Mouse (Mus musculus) monocyte, adult 5-6 weeks (primary cell): ENCODE measurements around the gene Crebrf. TPM values are rescaled to one million over a fixed set of nuclear protein-coding genes. Genes with fewer than 3 reads are reported as not detected.

Source experiments
- ATAC-seq: fragments of 153-309, 156-312 bp; replicated peaks from 2 replicates; pipeline ENCODE4 v1.8.0; 2017; ENCODE audit warnings: mild to moderate bottlenecking; ENCODE audit not compliant: low TSS enrichment, insufficient number of reproducible peaks, severe bottlenecking, poor library complexity, low FRiP score
- total RNA-seq: library from RNA; stranded (forward); fragments of 200-1000, 200-491, 200-594 nt; gene quantifications from 3 replicates; pipeline ENCODE4 v1.2.3, GENCODE M21; 2017

The Crebrf gene
- total RNA-seq, 1 experiment from 2014 or later: 83.5 TPM

DNA sequence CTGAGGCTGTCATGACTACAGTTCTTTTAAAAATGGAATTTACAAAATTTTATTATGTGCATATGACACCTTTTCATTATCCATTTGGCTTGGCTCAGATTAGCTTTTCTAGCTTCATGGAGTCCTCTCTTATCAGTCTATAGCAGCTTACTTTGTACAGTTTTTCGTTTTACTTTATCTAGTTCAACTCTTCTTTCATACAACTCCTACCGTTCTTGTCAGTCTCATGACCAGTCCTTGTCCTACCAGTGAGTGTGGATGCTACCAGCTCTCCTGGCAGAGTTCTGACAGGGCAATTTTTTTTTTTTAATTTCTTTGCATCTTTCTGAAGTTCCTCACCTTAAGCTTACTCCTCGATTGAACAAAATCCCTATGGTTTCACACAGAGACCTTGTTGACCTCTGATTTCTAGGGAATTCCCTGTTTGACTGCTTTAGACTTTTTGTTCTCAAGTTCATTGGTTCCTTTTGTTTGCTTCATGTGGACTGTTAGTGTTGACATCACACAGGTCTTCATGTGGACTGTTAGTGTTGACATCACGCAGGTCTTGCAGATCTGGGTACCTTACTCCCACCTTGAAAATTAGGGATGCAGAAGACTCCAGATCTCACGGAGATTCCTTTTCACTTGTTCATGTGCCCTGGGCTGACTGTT, 51.8 kb downstream of the Crebrf start:
- no peak for ATAC-seq

DNA sequence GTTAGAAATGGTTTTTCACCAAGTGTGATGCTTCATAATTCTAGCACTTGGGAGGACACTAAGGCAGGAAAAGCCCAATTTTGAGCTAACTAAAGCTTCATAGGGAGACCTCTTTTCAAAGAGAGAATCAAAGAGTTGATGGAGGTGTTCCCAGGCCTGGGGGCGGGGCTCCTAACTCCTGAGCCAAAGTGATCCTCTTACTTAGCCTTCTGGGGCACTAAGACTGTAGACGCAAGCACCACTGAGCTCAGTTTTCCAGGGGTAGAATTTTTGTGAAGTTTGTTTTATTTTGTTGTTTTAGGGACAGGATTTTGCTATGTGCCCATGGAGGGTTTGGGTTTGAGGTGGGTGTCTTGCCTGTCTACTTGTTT, 52.3 kb downstream of the Crebrf start:
- no peak for ATAC-seq

DNA sequence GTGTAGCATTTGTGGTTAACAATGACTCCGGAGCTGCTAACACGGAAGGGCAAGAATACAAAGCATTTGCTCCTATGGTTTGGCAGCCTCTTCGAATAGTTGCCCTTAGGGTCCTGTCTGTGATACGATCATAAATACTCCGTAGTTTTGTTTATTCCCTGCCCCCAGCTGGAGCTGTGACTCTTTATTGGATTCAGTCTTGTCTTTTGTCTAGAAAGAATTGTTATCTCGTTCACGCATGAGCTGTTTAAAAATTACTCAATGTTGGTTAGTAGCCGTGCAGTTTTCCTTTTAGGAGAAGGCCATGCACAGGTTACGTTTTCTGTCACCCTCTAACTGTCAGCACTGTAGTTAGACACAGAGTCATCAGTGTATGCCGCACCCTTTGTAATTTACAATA, 60.8 kb downstream of the Crebrf start:
- no peak for ATAC-seq

DNA sequence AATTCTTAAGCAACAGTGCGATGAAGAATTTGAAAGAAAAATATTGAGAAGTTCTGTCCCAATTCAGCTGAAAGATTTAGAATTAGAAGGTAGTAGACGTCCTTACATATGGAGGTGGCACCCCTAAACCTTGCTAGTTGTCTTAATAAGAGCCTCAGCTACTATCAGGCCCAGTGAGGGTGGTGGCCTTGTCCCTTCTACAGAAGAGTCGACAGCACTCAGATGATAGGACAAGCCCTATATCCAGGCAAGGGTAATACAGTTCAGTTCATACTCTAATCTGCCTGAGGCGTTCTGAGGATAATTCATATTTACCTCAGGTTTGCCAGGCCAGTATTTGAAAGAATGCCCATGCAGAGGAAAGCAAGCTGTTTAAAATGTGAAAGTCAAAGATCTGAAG, 62.6 kb downstream of the Crebrf start:
- ATAC-seq: no peak

DNA sequence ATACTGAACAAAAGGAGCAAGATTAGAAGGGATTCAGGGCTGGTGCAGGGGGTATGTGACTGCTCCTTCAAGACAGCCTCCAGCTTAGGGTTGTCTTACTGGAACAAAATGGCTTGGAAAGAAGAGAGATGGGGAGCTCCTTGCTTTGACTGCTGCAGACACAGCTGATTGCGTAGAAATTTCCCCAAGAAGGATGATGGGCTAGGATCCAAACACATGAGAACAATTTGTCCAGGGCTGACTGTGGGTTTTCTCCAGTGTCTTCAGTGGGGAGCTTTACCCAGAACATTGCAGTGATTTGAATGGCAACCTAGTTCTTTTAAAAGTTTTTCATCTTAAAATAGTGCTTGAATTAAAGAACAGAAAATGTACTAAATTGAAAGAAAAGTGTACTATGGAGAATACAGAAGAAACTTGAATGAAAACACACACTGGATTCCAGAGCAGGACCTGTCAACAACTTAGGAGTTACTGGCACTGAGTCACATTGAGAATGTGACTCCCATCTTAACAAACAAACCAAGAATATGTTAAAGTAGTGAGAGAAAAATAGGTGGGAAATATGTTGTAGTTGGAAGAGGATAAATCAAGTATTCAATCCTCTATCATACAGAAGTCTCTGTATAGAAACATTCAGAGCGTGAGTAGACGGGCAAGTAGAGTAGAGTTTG, 63.1 kb downstream of the Crebrf start:
- ATAC-seq: no peak

DNA sequence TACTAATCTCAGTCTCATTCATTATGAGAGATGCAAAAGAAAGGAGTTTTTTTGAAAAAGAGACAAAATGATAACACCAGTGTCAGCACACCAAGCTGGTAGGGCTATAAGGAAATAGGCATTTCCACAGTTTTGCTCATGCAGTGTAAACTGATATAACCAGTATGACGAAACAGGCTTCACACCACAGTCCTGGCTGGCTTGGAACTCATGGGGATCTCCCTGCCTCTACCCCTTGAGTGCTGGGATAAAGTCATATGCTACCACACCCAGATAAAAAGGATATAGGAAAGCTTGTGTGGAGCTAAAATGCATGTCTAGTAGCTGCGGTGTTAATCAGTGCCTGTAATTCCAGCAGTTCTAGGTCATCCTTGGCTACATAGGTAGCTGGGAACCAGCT, 64.0 kb downstream of the Crebrf start:
- no peak for ATAC-seq

DNA sequence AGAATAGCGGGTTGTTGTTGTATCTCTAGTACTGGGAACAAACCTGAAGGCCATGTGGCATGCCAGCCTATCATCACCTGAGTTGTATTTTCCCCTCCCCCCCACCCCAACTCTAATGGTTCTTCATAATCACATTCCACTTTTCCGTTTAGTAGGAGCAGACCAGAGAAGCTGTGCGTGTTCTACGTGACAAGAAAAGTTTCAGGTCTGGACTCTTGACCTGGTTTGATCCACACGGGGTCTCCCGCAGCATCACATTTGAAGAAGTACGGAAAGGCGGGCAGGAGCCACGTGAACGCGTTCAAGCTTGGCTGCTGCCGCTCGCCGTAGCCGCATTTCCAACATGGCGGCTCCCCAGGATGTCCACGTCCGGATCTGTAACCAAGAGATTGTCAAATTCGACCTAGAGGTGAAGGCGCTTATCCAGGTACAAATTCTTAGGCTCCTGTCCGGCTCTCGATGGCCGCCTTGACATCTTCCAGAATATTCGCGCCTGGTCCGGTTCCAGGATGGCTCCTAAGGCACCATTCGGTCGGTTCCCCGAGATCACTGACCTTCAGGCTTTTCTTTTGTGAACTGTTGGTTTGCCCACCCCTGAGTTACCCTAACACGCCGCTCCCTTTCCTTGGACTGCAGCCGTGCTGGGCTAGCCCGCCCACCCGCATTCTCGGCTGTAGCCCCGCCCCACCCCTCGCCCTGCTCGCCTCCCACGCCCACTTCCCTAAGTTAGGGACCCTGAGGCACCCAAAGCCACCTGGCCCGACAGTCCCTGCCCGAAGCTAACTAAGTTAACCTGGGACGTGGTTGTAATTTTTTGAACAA, 65.5 kb downstream of the Crebrf start, which contains the start of gene Bnip1:
TSS of gene Bnip1 (plus strand) at position 317 of the 822 bp plus-strand sequence.
- peak; percentile 89 for ATAC-seq

DNA sequence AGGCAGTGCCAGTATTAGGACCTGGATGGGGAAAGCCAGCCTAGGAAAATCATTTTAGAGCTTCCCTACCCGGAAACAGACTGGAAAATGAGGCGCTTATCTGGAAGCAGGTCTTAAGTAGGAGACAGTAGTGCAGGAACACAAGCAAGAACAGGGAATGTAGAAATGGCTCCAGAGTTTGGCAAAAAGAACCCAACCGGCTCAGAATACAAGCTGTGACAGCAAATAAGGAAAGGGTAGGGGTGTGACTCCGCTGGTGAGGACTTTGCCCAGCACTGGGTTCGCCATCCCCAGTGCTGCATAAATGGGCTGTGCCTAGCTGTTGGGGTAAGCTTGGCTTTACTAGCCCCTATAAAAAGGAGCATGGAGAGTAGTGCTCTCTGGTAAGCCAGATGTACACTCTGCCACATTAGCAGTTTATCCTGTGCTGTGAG, 66.2 kb downstream of the Crebrf start:
- ATAC-seq: no peak

DNA sequence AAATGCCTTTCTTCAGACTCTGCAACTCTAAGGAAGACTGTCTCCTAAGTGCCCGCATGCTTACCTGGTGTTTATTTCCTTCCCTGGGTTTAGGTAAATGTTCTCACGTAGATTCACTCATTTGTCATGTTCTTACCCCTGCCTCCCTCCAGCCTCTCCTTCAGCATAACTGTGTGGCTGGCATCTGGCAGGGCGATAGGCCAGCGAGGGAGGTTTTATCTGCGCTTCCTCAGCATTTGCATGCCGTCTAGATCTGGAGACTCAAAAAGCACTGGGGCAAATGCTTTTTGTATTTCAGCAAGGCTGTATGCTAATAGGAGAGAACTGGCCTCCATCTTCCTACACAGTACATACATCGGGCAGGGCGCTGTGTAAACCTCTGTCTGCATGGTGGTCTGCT, 69.1 kb downstream of the Crebrf start:
- no peak for ATAC-seq

DNA sequence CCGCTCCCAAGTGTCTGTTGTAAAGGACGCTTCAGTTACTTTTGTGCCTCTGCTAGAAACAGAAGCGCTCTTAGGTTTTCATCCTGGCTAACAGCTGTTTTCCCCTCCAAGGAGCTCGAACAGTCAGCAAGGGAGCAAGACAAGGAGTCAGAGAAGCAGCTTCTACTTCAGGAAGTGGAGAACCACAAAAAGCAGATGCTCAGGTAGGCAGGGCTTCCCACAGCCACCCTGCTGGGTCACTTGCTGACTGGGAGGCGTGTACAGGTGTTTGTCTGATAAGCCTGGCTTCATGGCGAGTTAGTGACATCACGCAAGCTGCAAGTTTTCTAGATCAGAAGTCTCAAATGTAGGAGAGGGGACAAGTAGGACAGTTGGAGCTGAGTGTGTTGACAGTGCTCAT, 71.1 kb downstream of the Crebrf start:
- ATAC-seq: no peak

DNA sequence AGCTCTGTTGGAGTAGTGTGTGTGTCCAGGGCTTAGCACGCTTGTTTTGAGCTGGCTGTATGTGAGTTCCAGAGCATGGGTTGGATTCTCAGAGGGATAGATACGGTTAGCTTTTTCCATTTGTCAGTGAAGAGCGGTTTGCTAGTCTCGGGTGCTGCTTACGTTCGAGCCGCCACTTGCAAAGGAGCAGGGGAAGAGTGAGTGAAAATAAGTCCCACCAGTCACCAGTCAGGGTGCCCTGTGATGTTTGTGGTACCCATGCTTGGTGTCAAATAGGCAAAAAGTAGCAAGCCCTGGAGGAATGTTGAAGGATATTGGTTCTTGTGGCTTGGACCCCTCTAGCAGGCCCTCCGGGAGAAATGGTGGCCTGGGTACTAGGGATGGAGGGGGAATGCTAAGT, 73.5 kb downstream of the Crebrf start:
- ATAC-seq: no peak

DNA sequence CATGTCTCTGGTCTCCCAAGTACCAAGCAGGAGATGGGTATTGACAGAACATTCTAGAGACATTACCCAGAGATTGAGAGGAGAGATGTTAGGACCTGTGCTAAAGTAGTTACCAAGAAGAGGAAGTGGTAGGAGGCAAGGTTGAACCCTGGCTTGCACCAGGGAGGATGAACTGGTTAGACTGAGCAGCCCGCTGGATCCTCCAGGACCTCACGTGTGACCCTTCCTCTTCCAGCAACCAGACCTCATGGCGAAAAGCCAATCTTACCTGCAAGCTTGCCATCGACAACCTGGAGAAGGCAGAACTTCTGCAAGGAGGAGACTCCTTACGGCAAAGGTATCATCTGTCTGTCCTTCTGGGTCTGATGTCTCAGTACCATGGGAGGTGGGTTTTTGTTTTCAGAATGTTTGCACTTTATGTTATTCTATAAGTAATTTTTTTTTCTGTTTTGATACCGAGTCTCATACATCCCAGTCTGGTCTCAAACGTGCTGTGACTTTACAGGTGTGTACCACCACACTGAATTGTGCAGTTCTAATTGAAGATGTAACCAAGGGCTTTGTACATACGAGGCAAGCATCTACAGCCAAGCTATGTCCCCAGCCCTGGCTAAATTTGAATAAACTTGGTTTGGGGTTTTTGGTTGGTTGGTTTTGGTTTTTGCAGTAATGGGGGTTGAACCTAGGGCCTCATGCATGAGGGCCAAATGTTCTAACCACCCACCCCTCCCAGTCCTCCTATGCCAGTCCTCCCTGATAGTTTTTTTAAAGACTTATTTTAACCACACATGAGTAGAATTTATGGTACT, 74.2 kb downstream of the Crebrf start:
- ATAC-seq: no peak

DNA sequence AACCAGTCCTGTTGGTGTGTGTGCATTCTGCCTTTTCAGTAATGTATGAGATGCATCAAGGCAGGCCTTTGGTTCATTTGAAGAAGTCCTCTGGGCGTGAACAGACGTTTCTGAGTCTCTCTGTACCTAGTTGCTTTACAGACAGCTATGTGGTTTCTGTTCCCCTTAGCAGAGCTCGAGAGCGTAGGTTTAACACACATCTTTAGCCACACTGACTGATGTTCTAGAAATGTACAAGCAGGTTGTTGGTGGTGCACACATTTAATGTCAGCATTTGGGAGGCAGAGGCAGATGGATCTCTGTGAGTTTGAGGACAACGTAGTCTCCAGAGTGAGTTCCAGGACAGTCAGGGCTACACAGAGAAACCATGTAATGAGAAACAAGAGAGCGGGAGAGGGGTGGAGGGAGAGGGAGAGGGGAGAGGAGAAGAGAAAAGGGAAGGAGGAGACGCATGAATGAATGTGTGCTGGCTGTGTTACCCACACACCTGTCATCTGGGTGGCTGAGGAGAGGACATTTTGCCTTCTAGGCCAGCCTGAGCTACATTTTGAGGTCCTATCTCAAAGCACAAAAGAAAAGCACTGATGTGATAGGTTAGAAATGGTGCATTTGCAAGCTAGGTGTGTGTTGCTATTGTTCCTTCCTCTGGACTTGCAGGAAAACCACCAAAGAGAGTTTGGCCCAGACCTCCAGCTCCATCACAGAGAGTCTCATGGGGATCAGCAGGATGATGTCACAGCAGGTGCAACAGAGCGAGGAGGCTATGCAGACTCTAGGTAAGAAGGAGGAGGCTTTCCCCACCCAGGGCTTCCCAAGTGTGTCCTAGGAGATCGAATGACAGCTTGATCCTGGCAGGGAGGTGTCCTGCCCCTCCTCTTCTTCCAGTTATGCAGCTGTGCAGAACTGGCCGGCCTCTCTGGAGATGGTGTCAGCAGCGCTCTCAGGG, 75.1 kb downstream of the Crebrf start:
- ATAC-seq: no peak

DNA sequence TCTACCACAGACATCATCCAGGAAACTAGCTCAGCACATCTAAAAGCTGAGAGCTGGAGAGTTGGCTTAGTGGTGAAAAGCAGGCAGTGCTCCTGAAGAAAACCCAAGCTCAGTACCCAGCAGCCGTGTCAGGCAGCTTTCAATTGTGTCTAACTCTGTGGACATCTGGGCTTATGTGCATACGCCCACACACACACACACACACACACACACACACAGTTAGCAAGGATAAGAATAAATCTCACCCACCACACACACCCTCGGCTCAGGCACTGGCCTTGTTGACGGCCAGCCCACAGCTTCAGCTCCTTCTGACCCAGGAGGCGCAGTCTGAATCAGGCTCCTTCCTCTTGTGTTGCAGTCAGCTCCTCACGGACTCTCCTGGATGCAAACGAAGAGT, 76.1 kb downstream of the Crebrf start:
- ATAC-seq: no peak

DNA sequence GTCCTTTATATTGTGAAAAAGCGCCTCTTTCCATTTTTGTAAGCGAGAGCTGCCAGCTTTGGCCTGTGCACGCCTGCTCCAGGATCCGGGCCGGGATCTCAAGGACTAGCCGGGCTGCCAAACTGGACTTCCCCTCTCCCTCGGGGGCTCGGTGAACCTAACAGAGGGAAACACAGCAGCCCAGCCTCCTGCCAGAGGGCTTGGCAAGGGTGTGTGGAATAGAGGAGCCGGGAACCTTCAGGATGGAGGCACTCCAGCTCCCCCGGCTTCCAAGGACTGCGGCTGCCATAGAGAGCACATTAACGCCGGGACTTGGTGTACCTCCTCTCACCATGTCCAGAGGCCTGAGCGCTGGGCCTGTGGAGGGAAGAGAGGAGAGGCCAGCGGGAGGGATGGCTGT, 76.6 kb downstream of the Crebrf start:
- ATAC-seq: no peak

DNA sequence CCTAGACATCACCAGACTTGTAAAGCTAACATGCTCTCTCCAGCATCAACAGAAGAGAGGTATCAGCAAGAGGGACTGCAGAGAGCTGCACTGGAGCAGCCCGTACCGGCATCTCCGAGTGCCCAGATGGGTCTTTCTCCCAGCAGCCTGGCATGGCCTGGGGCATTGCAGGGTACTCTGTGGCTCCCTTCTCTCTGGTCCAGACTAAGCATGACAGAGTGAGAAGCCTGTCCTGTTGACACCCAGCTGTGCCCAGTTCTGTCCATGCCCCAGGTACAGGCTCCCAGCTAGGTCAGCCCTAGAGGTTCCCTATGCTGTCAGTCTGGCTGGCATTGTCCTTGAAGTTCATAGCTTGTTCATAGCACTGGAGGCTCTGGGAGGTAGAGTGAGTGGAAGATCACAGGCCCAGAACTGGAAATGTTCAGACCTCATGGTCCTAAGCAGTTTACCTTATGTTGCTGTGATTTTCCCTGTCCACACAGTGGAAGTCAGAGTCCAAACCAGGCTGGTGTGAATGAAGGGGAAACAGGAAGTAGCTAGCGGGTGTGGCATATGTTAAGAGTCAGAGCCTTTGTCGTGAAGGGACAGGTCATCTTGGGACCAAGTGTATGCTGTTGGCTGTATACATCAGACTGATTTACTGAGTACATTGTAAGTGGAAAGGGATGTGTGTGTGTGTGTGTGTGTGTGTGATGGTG, 77.8 kb downstream of the Crebrf start:
- no peak for ATAC-seq

DNA sequence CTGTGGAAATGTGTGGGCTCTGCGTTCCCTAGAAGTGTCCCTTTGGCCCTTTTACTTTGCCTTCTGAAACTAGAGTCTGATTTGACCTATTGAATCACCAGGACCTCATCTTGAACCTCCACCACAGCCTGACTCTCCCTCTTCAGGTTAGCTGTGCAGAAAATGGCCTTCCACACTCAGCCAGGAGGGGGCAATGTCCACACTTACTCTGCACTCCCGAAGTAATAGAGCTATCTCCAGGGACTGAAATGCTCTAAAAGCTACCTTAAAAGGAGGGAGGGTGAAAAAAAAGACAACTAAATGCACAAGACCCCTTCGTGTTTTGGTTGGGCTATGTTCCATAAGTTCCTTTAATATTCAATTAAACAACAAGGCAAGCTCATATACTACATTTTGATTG, 79.3 kb downstream of the Crebrf start:
- peak; percentile 49; the same call in 1 of the 2 replicates for ATAC-seq
